Mouse (Mus musculus) hindbrain, embryonic 11.5 days (tissue): Measurements from ENCODE around the gene Cda. TPM values are rescaled to one million over a fixed set of nuclear protein-coding genes. Genes with fewer than 3 reads are reported as not detected.

Experiments
- ATAC-seq: fragments of 200-750 bp; cut with Nextera tagmentation; 2 replicates; pipeline ENCODE4 v1.8.0; 2017; ENCODE audit warnings: mild to moderate bottlenecking, moderate TSS enrichment, moderate library complexity; ENCODE audit not compliant: low FRiP score
- DNase-seq: peaks from one replicate; pipeline ENCODE4 v3.0.0-alpha.2; 2015; ENCODE audit warnings: low spot score
- H3K27ac ChIP-seq: fragments of 300-500 bp; sonication (generic); 2 replicates; pipeline ENCODE4 v1.5.1; 2014; ENCODE audit warnings: mild to moderate bottlenecking, low read depth, low read length
- H3K27me3 ChIP-seq: fragments of 300-500 bp; sonication (generic); 2 replicates; pipeline ENCODE4 v1.6.1; 2014; ENCODE audit warnings: mild to moderate bottlenecking, low read length, moderate library complexity, mixed read lengths; ENCODE audit not compliant: control insufficient read depth, insufficient read depth
- H3K36me3 ChIP-seq: fragments of 300-500 bp; sonication (generic); 2 replicates; pipeline ENCODE4 v1.6.1; 2014; ENCODE audit warnings: mild to moderate bottlenecking, low read length, moderate library complexity, mixed read lengths; ENCODE audit not compliant: control insufficient read depth, insufficient read depth
- H3K4me1 ChIP-seq: fragments of 300-500 bp; sonication (generic); replicated peaks from 2 replicates; pipeline ENCODE4 v1.6.1; 2014; ENCODE audit warnings: low read length, mixed read lengths; ENCODE audit not compliant: control insufficient read depth, insufficient read depth
- H3K4me2 ChIP-seq: fragments of 300-500 bp; sonication (generic); replicated peaks from 2 replicates; pipeline ENCODE4 v1.6.1; 2014; ENCODE audit warnings: mild to moderate bottlenecking, low read depth, low read length
- H3K4me3 ChIP-seq: fragments of 300-500 bp; sonication (generic); 2 replicates; pipeline ENCODE4 v1.5.1; 2014; ENCODE audit warnings: low read depth, low read length
- H3K9ac ChIP-seq: fragments of 300-500 bp; sonication (generic); 2 replicates; pipeline ENCODE4 v1.6.1; 2014; ENCODE audit warnings: low read depth, low read length
- H3K9me3 ChIP-seq: fragments of 300-500 bp; sonication (generic); 2 replicates; pipeline ENCODE4 v1.6.1; 2016; ENCODE audit warnings: low read length; ENCODE audit not compliant: control insufficient read depth
- WGBS: fragments of 180-500 bp; shearing (Covaris S2); extraction: QIAGEN DNeasy Blood & Tissue Kit; methylation state at CpG from one replicate; pipeline ENCODE4 v1.1.7; 2014; 5-methylcytosine and 5-hydroxymethylcytosine counted together
- polyA plus RNA-seq: library from polyadenylated mRNA; unstranded; fragments of >200 nt; fragmentation: Nextera tagmentation; extraction: Ambion mirVana; gene quantifications from 2 replicates; pipeline ENCODE4 v1.2.1, GENCODE M21; 2014

The Cda gene
- polyA plus RNA-seq, 1 experiment from 2014 or later = 3.0 TPM

DNA sequence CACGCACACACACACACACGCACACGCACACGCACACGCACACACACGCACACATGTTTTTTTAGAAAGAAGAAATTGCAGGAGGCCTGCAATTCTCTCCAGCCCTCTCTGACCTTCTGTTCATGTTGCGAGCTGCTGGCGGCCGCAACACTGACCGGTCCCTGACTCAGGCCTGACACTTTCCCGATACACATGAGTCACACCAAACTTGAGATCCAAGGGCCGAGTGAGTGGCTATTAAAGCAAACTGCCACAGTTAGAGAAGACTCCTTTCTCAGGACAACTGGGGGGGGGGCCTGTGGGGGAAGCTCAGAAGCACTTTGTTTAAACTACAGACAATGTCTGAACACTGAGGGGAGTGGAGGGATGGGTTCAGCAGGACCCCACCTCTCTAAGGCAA is 11.2 kb downstream of the Cda start:
- no peak for DNase-seq

DNA sequence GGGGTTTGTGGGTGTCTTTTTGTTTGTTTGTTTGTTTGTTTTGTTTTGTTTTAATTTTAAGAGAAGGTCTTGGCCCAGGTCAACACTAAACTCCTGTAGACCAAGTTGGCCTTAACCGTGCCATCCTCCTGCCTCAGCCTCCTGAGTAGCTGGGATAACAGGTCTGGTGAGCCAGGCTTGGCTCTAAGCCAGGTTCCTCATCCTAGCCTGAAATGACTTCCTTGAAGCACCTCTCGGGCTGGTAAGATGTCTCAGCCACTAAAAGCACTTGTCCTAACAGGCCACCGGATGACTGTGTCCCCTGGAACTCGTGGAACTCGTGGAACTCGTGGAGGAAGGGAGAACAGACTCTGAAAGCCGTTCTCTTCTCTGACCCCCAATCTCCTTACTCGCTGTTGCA is 11.7 kb downstream of the Cda start:
- Histone ChIP-seq H3K9me3 (no peaks in the 10 kb centered on the region), H3K4me3 (no peak overlapping the region), H3K4me1 (no peaks in the 10 kb centered on the region), H3K9ac (no peak overlapping the region), H3K4me2 (no peak overlapping the region), H3K36me3 (no peaks in the 10 kb centered on the region), H3K27me3 (no peaks in the 10 kb centered on the region), H3K27ac (no peak overlapping the region)
- no peak for ATAC-seq
- WGBS = 81% methylated on average over 8 of the region's 8 CpGs
- DNase-seq = no peak

More for the DNA sequence above, 11.2 kb downstream of the Cda start:
- Histone ChIP-seq H3K36me3 (no peaks in the 10 kb centered on the region), H3K9me3 (no peaks in the 10 kb centered on the region), H3K4me2 (no peak overlapping the region), H3K4me3 (no peak overlapping the region), H3K27ac (no peak overlapping the region), H3K4me1 (no peaks in the 10 kb centered on the region), H3K27me3 (no peaks in the 10 kb centered on the region), H3K9ac (no peak overlapping the region)
- 95% methylated on average over 12 of the region's 12 CpGs for WGBS
- no peak for ATAC-seq

DNA sequence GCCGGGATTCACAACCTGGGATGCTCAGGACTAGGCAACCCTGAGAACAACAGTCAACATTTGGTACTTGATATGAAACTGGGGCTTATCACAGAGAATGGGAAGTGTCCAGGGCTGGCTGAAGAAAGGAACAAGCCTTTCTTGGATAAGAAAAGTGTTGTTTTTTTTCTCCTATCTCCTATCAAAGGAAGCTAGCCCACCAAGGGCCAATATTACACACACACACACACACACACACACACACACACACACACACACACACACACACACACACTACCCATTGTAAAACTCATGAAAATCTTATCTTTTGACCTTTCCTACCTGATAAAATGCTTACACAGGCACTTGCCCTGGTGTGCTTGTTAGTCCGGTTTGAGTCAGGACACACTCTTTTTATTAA is 12.3 kb downstream of the Cda start:
- Histone ChIP-seq H3K4me2 (no peak overlapping the region), H3K27me3 (no peaks in the 10 kb centered on the region), H3K9me3 (no peaks in the 10 kb centered on the region), H3K4me3 (no peak overlapping the region), H3K9ac (no peak overlapping the region), H3K36me3 (no peaks in the 10 kb centered on the region), H3K27ac (no peak overlapping the region), H3K4me1 (no peaks in the 10 kb centered on the region)
- DNase-seq (no peak), ATAC-seq (no peak)
- WGBS = 96% methylated on average over 2 of the region's 2 CpGs

DNA sequence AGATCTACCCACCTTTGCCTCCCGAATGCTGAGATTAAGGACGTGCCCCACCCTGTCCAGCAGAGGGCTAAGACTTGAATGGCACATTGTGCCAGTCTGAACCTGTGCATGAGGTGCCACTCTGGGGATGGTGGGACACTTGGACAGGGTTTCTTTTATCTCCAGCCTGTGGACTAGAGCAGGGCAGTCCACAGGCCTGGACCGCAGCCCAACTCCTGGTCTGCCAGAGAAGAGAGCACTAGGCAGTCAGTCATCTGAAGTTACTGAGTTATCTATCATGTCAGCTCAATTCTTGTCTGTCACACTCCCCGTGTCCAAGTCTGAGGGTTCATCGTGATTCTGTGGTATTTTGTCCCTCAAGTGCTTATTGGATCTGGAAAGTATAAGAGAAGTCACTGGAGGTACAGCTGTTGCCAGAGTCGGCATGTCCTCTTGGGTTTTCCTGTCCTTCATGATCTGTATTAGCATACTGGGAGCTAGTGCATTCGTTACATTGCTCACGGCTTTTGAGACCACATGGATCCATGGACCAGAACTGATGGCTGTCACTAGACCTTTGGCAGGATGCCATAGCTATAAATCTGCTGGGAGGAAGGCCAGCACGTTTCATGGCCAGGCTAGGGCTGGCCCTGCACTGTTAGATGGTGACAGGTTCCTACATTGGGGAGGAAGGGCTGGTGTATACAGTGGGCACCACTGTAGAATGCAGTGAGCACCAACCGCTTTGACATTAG is 14.2 kb downstream of the Cda start:
- Histone ChIP-seq H3K27ac (no peak overlapping the region), H3K4me1 (no peaks in the 10 kb centered on the region), H3K4me3 (no peak overlapping the region), H3K9ac (no peak overlapping the region), H3K27me3 (no peaks in the 10 kb centered on the region), H3K36me3 (no peaks in the 10 kb centered on the region), H3K9me3 (no peaks in the 10 kb centered on the region), H3K4me2 (no peak overlapping the region)
- DNase-seq (no peak), ATAC-seq (no peak)
- WGBS = 86% methylated on average over 10 of the region's 10 CpGs

DNA sequence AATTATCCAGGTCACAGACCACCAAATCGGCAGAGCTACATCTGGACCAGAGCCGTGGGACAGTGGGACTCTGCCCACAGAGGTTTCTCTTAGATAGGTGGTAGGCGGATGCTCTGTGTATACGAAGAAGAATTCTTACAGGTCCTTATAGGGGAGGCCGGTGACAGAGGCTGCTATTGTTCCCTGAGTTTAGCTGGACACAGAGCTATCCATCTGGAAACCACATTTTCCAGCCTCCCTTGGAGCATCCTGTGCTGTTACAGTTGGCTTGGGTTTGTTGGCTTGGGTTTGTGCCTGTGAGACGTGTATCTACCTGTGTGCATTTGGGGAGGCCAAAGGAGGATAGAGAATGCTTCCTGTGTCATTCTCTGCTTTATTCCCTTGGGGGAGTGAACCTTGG is 15.1 kb downstream of the Cda start:
- Histone ChIP-seq H3K36me3 (no peaks in the 10 kb centered on the region), H3K9ac (no peak overlapping the region), H3K27ac (no peak overlapping the region), H3K27me3 (no peaks in the 10 kb centered on the region), H3K9me3 (no peaks in the 10 kb centered on the region), H3K4me1 (no peaks in the 10 kb centered on the region), H3K4me2 (no peak overlapping the region), H3K4me3 (no peak overlapping the region)
- ATAC-seq (no peak), DNase-seq (no peak)
- 84% methylated on average over 6 of the region's 6 CpGs for WGBS

DNA sequence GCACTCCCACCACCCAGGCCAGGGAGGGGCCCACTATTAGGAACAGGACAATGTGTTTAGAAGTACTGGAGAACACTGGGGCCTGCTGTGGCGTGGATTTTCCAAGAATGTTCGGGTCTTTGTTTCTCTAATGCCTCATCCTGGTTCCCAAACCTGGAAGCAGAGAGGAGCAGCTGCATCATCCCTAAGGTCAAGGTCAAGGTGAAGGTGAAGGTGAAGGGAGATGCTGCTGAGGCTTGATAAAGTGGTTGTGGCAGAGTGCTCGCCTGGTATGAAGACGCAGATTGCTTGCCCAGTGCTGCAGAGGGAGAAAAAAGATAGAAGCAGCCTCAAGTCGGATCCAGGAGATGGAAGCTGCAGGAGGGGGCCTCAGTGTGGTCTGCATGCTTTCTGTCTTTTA is 16.0 kb downstream of the Cda start:
- no peaks in the 10 kb centered on the region for H3K27me3 ChIP-seq
- H3K36me3 ChIP-seq = no peaks in the 10 kb centered on the region
- H3K4me1 ChIP-seq = no peaks in the 10 kb centered on the region
- WGBS = 91% methylated on average over 5 of the region's 5 CpGs
- H3K9me3 ChIP-seq = no peaks in the 10 kb centered on the region
- no peak overlapping the region for H3K9ac ChIP-seq
- H3K27ac ChIP-seq = no peak overlapping the region
- DNase-seq (no peak), ATAC-seq (no peak)
- no peak overlapping the region for H3K4me3 ChIP-seq
- no peak overlapping the region for H3K4me2 ChIP-seq

DNA sequence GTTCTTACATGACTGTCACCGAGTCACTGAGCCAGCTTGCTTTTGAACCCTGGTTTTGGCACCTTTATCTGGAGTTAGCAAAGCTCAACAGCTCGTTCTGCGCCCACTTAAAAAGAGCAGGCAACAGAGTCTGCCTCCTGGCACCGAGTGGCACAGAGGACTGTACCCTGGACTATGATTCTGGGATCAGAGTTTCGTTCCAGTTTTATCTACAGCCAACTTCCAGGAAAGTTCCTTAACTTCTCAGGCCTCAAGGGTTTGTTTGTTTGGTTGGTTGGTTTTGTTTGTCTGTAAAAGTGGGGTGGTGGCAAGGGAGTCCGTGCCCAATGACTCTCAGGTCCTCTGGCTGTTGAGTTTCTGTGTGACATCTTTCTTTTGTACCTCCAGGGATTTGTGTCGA is 19.1 kb downstream of the Cda start:
- 86% methylated on average over 7 of the region's 7 CpGs for WGBS
- Histone ChIP-seq H3K4me1 (no peaks in the 10 kb centered on the region), H3K4me2 (no peak overlapping the region), H3K27ac (no peak overlapping the region), H3K9ac (no peak overlapping the region), H3K27me3 (no peaks in the 10 kb centered on the region), H3K9me3 (no peaks in the 10 kb centered on the region), H3K36me3 (no peaks in the 10 kb centered on the region), H3K4me3 (no peak overlapping the region)
- DNase-seq = no peak
- no peak for ATAC-seq

DNA sequence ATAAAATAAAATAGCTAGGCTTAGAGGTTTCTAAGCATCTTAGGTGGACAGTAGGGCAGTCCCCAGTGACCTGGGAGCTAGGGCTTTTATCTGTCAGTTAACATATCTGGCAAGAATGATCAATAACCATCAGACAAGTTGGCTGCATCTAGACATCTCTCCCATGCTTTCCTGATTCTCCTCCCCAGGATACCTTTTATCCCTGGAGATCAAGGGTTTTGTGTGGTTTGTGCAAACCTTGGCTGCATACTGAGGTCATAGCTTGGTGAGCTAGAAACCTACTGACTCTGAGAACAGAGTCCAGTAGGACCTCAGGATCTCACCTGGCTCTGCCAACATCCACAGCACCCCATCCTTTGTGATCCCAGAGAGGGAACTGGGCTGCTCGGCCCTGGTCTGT is 20.5 kb downstream of the Cda start:
- H3K27ac ChIP-seq = no peak overlapping the region
- DNase-seq = no peak
- H3K27me3 ChIP-seq = no peaks in the 10 kb centered on the region
- ATAC-seq = no peak
- WGBS = 74% methylated on average over 1 of the region's 1 CpGs
- no peaks in the 10 kb centered on the region for H3K4me1 ChIP-seq
- H3K36me3 ChIP-seq = no peaks in the 10 kb centered on the region
- no peak overlapping the region for H3K9ac ChIP-seq
- no peak overlapping the region for H3K4me3 ChIP-seq
- H3K9me3 ChIP-seq = no peaks in the 10 kb centered on the region
- no peak overlapping the region for H3K4me2 ChIP-seq

DNA sequence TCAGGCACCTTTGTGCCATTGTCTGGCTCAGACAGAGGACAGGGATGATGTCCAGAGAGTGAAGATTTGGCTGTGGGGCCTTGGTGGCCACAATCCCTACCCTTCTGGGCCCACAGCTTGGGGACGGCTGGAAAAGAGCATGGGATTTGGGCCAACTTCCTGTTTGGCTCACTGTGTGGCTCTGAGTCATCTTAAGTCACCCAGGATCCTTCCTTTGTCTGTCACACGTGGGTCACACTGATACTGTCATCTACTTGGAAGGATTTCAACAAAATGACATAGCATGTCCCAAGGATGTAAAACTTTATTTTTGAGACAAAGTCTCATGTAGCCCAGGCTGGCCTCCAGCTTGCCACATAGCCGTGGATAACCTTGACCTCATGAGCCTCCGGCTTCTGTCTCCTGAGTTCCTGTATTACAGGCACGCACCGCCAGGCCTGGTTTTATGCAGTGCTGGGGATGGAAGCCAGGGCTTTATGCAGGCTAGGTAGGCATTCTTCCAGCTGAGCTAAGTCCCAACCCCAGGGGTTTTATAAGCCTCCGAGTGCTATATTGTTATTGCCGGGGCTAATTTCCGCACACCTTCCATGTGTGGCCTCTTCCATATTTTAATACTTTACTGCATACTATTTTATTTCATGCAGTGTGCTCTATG is 22.8 kb downstream of the Cda start:
- DNase-seq = no peak
- Histone ChIP-seq H3K4me2 (no peak overlapping the region), H3K9ac (no peak overlapping the region), H3K27ac (no peak overlapping the region), H3K4me1 (no peaks in the 10 kb centered on the region), H3K27me3 (no peaks in the 10 kb centered on the region), H3K36me3 (no peaks in the 10 kb centered on the region), H3K4me3 (no peak overlapping the region), H3K9me3 (no peaks in the 10 kb centered on the region)
- no peak for ATAC-seq
- WGBS = 83% methylated on average over 9 of the region's 9 CpGs
